Mouse (Mus musculus) cerebellum, adult 18-20 months (tissue): ENCODE data around the gene Tspoap1.

Source experiments
- DNase-seq, 2 experiments: peaks; one replicate each; pipeline ENCODE4 v3.0.0; 2021

The Tspoap1 gene

DNA sequence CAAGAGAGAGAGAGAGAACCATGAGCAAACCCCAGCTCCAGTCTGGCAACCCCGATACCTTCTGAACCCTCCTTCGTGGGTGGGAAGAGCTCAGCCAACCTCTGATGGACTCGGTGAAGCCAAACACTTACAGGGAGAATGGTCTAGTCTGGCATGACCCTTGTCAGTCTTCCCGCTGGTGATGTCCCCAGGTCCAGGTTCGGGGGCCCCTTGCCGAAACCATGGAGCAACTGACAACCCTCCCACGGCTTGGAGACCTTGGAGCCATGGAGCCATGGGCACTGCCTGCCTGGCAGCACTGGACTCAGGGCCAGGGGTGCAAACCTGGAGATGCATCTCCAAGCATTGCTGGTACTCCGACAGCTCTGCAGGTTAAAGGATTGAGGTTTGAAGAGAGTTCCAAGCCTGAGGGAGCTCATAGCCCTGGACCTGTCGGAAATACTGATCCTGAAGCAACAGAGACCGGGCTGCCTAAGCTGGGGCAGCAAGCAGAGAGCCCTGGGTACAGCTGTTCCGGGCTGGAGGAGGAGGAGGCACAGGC lies 910 bp downstream of the Tspoap1 start:
- DNase-seq, result peak; percentile 24 to 60

DNA sequence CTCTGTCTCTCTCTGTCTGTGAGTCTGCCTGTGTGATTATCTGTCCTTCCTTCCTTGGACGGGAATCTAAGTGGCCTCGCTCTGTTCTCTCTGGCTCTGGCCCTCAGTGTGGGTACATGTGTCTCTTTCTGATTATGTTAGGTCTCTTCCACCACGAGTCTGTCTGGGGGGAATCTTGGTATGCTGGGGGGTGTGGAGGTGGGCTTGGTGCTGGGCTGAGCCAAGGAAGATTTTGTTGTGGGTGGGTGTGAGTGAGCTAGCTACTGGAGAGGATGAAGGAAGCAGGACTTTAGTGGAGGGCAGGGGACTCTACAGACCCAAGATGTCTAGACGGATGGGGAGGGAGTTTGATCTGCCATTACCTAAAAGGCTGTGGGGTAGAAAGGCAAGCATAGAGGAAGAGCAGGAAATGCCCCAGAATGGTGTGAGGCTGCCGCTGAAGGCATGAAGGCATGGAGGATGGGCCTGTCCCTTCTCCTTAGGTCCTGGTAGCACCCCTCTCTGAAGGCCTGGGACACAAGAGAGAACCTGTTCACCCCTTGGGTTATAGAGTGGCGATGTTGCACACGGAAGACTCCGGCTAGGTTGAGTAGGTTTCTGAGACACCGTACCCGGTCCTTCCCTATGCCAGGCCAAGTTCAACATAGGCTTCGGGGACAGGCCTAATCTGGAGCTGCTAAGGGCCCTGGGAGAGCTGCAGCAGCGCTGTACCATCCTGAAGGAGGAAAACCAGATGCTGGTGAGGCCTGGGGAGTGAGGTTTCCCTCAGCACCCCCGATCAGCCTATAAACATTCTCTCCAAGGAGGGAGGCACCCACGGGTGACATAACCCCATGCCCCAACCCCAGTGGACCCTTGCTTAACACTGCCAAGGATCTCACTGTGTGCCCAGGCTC lies 1.7 kb downstream of the Tspoap1 start:
- peak; percentile 18 to 55 for DNase-seq

DNA sequence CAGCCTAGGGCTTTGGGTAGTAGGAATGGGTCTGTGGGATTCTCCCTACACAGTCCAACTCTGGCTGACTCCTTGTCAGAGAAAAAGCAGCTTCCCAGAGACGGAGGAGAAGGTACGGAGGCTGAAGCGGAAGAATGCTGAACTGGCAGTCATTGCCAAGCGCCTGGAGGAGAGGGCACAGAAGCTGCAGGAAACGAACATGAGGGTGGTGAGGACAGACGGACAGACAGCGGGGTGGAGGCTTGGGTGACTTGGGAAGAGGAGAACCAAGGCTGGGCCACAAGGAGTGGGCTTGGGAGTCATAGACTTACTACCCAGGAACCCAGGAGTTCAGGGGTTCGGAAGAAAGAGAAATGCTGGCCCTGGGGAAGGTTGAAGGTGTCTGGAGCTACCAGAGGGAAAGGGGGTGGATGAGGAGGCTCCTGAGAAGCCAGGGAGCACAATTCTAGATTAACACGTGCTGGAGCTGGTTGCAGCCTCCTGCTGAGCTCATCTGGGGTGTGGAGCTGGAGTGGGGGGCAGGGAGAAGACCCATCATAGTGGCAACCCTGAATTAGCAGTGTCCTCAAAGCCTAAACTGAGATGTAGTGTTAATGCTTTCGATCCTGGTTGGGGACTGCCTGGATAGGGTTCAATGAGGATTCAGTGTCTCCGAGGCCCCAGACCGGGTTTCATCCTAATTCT lies 2.5 kb downstream of the Tspoap1 start:
- peak in 1 of 2 experiments; percentile 38 for DNase-seq

DNA sequence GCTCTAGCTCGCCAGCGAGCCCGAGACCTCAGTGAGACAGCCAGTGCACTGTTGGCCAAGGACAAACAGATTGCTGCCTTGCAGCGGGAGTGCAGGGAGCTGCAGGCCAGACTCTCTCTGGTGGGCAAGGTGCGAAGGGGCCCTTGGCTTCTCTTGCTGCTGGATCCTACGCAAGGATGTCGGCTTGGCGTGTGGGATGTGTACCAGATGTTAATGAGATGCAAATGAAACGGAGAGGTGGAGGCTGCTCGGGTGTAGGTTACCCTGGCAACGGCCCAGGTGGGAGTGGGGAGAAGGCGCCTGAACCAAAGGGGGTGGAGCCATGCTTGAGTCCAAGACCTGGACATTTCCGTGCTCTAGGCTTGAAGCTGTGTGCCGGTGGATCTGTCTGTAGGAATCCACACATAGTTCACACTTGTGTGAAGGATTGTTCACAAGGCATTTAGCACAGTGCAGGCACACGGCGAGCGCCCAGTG lies 3.2 kb downstream of the Tspoap1 start:
- peak; percentile 80 to 84 for DNase-seq

DNA sequence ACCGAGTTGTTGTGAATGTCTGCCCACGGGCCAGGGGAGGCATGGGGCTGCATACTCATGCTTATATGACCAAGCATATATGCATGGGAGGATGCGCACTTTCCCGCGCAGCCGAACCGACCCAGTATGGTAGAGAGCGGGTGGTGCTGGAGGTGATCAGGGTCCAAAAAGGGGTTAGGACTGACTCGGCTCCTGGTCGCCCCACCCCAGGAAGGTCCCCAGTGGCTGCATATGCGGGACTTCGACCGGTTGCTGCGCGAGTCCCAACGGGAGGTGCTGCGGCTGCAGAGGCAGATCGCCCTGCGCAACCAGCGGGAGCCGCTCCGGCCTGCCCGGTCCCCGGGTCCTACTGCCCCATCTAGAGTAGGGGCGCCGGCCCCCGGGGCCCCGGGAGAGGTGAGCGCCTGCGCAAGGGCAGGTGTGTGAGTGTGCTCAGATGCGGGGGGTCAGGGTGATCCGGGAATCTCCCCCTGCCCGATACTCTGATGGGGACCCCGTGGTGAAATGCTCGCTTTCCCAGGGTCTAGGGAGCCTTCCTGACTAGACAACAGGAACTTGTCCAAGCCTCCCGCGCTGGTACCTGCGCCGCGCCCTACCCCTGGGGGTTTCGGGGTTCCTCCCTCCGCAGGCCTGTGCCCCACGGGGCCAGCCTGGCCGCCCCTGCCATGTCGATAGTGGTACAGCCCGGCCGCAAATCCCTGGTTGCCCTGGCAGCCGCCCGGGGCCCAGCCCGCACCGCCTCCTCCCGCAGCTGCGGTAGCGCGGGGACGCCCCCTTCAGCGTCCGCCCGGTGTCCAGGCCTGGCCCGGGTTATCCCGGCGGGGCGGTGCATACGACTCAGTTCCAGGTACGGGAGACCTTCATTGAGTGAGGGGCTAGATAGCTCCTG lies 3.9 kb downstream of the Tspoap1 start:
- DNase-seq, result peak; percentile 76 to 83

DNA sequence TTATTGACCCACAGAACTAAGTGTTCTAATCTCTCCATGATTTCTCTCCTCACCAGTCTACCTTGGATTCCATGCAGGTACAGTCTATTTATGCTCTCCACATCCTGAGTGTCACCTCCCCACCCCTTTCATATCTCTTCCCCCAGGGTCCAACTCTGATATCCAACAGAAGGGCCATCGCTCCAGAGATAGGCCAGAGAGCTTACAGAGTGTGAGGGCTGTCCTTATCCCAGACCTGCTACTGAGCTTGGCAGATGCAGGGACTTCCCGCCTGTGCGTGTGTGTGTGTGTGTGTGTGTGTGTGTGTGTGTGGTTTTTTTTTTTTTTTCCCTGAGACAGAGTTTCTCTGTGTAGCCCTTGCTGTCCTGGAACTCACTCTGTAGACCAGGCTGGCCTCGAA lies 8.4 kb downstream of the Tspoap1 start:
- DNase-seq, result no peak

DNA sequence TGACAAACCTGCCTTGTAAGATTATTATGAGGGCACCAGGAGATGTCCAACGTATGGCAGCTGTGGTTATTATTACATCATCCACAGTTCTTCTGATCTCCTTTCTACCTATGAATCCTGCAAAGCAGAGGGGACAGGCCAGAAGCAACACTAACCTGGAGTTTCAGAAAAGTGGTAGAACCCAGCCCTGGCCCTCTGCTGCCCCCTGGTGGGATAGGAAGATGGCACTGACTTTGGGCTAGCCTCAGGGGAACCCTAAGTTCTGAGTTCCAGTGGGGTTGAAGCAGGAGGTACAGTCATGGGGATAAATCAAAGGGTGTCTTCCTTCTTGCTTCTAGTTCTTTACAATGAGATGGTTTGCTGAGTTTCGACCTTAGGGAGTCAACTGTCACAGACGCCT lies 10.6 kb downstream of the Tspoap1 start:
- DNase-seq, result peak; percentile 77 to 86

DNA sequence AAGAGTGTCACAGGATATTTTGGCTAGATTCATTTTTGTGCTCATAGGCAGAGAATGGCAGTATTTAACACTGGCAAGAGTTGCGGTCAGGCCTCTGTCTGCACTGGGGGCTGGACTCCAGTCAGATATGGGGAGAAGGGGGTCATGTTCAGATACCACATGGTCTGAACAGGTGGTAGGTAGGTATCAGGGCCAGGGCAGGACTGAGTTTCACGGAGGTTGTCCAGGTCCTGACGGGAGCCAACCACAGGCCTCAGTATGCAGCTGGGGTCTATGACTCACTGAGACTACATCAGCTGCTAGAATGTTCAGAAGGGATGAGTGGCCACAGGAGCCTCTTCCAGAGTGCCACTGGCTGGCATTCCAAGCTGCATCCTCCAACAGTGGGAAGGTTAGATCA lies 12.0 kb downstream of the Tspoap1 start:
- DNase-seq, result no peak

DNA sequence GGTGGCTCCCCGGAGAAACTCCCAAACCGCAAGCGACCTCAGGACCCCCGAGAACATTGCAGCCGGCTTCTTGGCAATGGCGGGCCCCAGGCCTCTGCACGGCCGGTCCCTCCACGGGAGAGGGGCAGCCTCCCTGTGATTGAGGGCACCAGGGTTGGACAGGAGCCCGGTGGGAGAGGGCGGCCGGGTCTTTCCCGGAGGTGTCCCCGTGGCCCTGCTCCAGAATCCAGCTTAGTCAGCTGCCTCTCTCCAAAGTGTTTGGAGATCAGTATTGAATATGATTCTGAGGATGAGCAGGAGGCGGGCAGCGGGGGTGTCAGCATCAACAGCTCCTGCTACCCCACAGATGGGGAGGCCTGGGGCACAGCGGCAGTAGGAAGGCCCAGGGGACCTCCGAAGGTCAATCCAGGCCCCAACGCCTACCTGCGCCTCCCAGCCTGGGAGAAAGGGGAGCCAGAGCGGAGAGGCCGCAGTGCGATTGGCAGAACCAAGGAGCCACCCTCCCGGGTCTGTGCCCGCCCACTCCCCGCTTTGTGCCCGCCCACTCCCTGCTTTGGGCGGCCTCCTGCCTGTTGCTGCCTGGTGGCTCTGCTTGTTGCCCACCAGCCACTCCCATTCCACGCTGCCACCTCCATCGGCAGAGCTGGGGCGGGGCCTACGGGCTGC lies 17.9 kb downstream of the Tspoap1 start:
- peak; percentile 84 to 90 for DNase-seq

DNA sequence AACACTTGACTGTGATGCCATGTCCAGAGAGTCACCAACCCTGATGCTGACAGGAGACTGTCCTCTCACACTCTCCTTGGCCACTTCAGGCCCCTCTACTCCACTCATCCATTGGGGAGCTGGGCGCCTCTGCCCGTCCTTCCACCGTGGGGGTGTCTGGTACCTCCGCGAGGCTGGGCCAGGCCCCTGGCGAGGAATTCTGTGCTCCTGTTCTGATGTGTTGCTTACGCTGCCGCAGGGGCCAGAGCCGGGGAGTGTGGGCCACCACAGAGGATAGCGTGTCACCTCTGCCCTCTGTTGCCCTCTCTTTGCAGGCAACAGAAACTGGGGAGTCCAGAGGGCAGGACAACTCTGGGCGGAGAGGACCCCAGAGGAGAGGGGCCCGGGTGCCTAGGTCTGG lies 18.6 kb downstream of the Tspoap1 start:
- no peak for DNase-seq

DNA sequence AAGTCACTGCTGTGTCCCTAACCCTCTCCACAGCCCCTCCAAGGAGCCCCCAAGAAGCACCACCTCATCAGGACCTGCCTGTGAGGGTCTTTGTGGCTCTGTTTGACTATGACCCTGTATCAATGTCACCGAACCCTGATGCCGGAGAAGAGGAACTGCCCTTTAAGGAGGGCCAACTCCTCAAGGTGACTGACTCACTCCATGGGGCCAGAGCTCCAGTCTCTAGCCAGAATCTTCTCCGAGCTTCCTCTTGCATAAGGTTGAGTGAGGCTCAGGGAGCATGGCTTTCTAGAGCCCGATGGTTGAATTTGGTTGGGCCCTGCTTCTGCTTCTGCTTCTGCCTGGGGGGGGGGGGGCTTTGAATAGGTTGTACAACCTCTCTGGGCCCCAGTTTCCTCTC lies 19.1 kb downstream of the Tspoap1 start:
- DNase-seq, result no peak

DNA sequence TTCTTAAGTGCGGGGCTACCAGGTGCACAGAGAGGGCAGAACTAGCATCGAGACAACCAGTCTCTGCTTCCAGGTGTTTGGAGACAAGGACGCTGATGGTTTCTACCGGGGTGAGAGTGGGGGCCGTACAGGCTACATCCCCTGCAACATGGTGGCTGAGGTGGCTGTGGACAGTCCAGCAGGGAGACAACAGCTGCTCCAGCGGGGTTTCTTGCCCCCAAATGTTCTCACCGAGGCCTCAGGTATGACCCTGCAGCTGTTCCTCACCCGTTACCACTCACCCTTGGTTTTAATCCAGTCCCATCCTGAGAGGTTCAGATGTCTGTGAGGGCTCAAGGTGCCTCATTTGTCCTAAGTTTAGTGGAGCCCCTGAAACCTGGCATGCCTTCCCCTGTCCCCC lies 19.8 kb downstream of the Tspoap1 start:
- DNase-seq, result no peak

DNA sequence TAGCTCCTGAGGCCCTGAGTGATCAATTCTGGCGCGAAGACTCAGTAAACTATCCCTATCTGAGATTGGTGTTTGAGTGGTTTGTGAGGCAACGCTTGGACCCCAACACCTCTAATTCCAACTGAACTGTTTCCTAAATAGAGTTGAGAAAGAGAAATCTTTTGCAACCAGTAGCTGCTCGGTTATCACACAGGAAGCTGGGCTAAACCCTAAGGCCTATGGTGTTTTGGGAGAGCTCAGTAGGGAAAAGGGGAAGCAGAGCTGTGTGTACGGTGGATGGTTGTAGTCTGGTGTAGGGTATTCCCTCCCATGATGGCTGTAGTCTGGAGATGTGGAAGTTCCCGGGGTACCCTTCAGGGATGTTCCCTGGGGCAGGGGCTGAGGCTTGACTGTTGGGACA lies 29.7 kb downstream of the Tspoap1 start:
- DNase-seq, result no peak

DNA sequence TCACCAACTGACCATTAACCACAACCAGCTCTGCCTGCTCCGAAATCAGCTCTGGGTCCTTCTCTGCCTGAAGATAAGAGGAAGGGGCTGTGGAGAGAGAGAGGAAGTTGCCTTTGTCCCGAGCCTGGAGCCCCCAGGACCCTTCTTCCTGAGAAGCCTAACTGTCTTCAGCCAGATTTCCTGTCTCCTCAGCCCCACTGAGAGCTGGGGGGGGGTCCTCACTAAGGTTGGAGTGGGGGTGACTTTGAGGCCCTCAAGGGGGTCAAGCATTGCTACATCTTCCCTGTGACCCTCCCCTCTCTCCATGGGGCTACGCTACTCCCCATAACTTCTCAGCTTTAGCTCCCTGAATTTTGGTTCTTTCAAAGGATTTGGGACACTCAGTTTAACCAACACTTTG lies 33.1 kb downstream of the Tspoap1 start, which contains the start of gene Mpo:
Mpo (plus strand) TSS at position 122 of the 400 bp plus-strand sequence.
- DNase-seq, result no peak

DNA sequence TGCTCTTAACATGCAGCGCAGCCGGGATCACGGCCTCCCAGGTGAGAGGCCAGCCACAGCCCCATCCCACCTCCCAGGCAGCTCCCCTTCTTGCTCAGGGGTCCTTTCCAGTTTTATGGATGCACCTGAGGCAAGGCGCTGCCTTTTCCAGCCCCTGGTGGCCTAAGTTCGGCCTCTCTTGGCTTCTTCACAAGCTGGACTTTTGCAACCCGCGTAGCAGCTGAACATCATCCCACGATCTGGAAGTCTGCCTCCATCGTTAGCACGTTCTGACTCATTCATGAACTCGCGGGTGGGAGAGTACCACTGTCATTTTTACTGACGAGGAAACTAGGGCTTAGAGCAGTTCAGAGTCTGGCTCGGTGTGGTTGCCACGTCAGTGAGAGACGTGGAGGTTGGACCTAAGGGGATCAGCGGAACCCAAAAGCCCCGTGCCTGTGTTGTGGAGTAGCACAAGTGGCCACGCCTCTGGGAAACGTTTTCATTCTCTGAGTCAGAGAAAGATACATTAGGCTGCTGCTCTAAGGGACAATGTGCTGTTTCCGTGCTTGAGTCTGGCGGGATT lies 41.5 kb downstream of the Tspoap1 start:
- no peak for DNase-seq

DNA sequence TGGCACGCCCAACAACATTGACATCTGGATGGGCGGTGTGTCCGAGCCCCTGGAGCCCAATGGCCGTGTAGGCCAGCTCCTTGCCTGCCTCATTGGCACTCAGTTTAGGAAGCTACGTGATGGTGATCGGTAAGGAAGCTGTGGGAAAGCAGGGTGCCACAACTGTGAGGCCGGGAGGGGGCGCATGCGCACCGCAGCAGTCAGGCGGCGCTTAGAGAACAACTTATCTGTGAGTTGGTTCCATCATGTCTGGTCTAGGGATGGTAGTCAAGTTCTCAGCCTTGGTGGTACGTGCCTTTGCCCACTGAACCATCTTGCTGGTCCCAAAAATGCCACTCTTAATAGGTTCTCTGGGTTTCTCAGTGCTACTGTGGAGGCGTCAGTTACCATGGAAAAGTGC lies 42.3 kb downstream of the Tspoap1 start:
- DNase-seq, result peak in 1 of 2 experiments; percentile 35

DNA sequence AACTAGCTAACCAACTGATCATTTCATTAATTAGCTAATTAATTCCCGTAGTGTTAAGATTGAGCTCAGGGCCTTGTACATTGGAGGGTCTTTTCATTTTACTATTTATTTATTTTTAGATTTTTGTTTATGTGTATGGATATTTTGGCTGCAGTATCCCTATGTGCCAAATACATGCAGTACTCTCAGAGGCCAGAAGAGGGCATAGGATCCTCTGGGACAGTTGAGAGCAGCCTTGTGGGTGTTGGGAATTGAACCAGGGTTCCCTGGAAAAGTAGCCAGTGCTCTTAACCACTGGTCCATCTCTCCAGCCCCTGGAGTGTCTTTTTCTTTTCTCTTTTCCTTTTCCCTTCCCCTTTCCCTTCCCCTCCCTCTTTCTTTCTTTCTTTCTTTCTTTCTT lies 45.1 kb downstream of the Tspoap1 start:
- DNase-seq, result peak; percentile 28 to 29

DNA sequence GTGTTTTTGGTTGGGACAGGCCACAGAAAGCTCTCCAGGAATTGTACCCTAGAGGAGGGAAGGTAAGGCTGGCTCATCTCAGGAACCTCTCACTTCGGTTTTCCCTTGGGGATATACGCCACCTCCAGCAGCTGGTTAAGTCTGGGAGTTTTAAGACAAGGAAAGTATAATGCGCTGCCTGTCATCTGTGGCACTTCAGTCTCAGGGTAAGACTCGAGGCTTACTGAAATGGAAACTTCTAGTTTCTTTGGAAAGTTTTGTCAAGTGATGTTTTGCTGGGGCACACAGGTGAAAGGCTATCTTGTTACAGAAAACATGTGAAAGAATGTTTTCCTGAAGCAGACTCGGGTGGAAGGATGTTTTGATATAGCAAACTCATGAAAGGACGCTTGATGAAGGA lies 47.1 kb downstream of the Tspoap1 start:
- no peak for DNase-seq

DNA sequence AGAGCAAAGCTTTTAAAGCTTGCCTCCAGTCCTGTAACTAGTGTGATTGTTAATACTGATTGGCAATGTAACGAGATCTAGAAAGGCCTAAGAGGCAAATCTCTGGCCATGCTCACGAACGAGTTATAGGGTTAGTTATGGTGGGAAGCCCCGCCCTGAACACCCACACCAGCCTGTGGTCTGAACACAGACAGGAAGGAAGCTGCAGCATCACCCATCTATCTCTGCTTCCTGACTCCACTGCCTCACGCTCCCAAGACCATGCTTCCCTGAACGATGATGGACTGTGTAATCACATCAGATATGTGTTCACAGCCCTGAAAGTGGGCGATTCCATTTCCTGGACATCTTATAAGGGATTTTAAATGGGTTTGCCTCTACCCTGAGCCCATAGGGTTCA lies 47.9 kb downstream of the Tspoap1 start:
- no peak for DNase-seq

DNA sequence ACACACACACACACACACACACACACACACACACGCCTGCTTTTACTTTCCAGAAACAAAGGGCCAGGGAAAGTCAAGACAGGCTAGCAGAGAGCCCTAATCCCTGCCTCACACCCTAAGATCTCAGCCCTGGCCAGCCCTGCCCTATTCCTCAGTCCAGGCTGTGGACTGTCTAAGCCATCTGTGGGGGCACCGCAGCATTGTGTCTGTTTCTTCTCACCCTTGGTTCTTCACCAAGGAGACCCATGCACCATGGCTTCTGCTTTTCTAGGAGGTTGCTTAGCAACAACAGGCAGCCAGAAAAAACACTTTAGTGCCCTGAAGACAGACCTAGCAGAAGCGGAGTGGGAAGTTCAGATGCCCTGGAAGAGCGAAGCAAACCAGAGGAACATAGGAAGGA lies 51.1 kb downstream of the Tspoap1 start:
- no peak for DNase-seq

DNA sequence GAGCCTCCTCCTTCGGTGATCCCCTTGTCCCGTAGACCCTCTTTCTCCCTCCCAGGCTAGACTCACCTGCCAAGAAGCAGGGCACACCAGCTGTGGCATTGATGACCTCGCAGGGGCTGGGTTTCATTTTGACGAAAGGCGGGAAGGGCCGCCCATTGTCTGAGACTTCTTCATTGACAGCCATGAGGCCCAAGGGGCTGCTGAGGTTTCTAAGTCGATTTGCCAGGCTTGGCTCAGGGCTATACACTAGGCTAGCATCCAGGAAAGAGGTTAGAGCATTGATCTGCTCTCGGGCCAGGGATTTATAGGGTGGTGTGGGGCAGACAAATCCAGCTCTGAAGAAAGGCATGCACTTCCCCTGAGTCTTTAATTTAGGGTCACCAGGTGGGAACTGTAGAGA lies 54.5 kb downstream of the Tspoap1 start:
- no peak for DNase-seq
